Mouse (Mus musculus) mouse embryonic stem cell (cell line): ENCODE measurements around the gene Prdm1.

Experiments used
- in situ Hi-C, 2 experiments: fragments of 300-500 bp; cut with MboI; formaldehyde crosslinking; loops; 1 replicate in 1 of 2; 3 replicates in 1 of 2; pipeline ENCODE4 v1.14.3; 2019 to 2020; ENCODE audit warnings: low sequenced_read_pairs in 2 of 2, low pct_unique_long_range_greater_than_20kb in 1 of 2, mixed read lengths in 1 of 2; ENCODE audit not compliant: unreplicated experiment in 1 of 2

Gene Prdm1

GRCm38 (mm10) chr10:44499897-44500519 is 28.3 kb downstream of the Prdm1 start:
- in situ Hi-C loops = no loop called here

- in situ Hi-C loops = no loop called here
Observed at GRCm38 (mm10) chr10:44493818-44494492, 34.3 kb downstream of the Prdm1 start.

GRCm38 (mm10) chr10:44492815-44493525 is 35.3 kb downstream of the Prdm1 start:
- in situ Hi-C loops = no loop called here

- in situ Hi-C loops = no loop called here
Observed at GRCm38 (mm10) chr10:44490899-44491422, 37.3 kb downstream of the Prdm1 start.

GRCm38 (mm10) chr10:44487132-44487531 is 41.2 kb downstream of the Prdm1 start:
- in situ Hi-C loops = no loop called here

GRCm38 (mm10) chr10:44484077-44484476 is 44.2 kb downstream of the Prdm1 start:
- in situ Hi-C loops = no loop called here

GRCm38 (mm10) chr10:44483116-44483515 is 45.2 kb downstream of the Prdm1 start:
- in situ Hi-C loops = no loop called here

GRCm38 (mm10) chr10:44481379-44481778 is 46.9 kb downstream of the Prdm1 start:
- in situ Hi-C loops = no loop called here

GRCm38 (mm10) chr10:44479286-44479685 is 49.0 kb downstream of the Prdm1 start:
- in situ Hi-C loops = no loop called here

GRCm38 (mm10) chr10:44478091-44478490 is 50.2 kb downstream of the Prdm1 start:
- in situ Hi-C loops = no loop called here

- in situ Hi-C loops = no loop called here
Observed at GRCm38 (mm10) chr10:44477240-44477639, 51.1 kb downstream of the Prdm1 start.

- in situ Hi-C loops = no loop called here
Observed at GRCm38 (mm10) chr10:44476523-44476922, 51.8 kb downstream of the Prdm1 start.

GRCm38 (mm10) chr10:44475376-44475775 is 52.9 kb downstream of the Prdm1 start:
- in situ Hi-C loops = no loop called here

GRCm38 (mm10) chr10:44474256-44474655 is 54.0 kb downstream of the Prdm1 start:
- in situ Hi-C loops = loop anchor here (25.0 kb wide), 1 partner anchor 538 kb away; no protein-coding TSS in a partner anchor

- in situ Hi-C loops = loop anchor here (25.0 kb wide), 1 partner anchor 547 kb away; no protein-coding TSS in a partner anchor
Observed at GRCm38 (mm10) chr10:44465618-44466017, 62.7 kb downstream of the Prdm1 start.

GRCm38 (mm10) chr10:44464563-44464962 is 63.7 kb downstream of the Prdm1 start:
- in situ Hi-C loops = loop anchor here (25.0 kb wide), 1 partner anchor 548 kb away; no protein-coding TSS in a partner anchor

- in situ Hi-C loops = loop anchor here (25.0 kb wide), 1 partner anchor 548 kb away; no protein-coding TSS in a partner anchor
Observed at GRCm38 (mm10) chr10:44463856-44464255, 64.4 kb downstream of the Prdm1 start.

GRCm38 (mm10) chr10:44462351-44462750 is 66.0 kb downstream of the Prdm1 start:
- in situ Hi-C loops = loop anchor here (25.0 kb wide), 1 partner anchor 550 kb away; no protein-coding TSS in a partner anchor

- in situ Hi-C loops = loop anchor here (25.0 kb wide), 1 partner anchor 551 kb away; no protein-coding TSS in a partner anchor
Observed at GRCm38 (mm10) chr10:44461063-44461462, 67.2 kb downstream of the Prdm1 start.
